Mouse (Mus musculus): ENCODE measurements around the gene Nfkbid. TPM values are rescaled to one million over a fixed set of nuclear protein-coding genes. Genes with fewer than 3 reads are reported as not detected.
A peak's percentile ranks its signal among the peaks of the same experiment; 100 is the strongest.
"Not testable (repeated sequence)": the region's sequence is repeated elsewhere in the genome, so short reads cannot be mapped to it uniquely, and the experiment has no call there.

Gene Nfkbid
- total RNA-seq, 2 experiments from 2014 or later = 2.1 to 3.0 TPM

DNA sequence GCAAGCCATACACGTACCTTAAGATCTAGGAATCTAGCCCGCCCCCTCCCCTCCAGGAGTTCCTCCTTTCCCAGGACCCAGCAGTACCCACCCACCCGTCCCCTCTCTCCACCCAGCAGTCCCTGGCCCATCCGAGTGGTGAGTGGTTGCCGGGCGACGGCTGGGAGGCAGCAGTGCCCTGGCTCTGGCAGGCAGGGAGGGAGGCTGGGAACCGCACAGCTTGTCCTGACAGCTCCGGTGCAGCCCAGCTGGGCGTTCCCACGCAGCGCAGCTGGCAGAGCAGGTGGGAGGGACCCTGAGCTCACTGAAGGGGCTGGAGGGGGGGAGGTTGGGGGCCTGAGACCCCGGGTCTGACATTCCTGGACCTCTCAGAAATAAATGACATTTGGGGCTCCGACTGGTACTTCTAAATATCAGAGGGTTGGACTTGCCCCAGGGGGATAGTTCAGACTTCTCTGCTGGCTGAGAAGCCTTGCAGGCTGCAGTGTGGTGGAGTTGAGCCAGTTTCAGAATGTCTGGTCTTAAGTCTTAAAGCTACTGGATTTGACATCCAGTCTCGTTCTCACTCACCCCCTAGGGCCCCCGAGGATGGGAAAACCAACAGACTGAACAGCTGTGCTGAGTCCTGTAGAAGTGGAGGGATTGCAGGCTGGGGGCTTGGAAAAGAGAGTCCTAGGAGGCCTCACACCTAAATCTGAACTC lies 36.2 kb downstream of the Nfkbid start, which contains the start of the genes Kirrel2 and Nphs1:
Gene Kirrel2 (minus strand): TSS at position 62 of the 702 bp plus-strand sequence.
Gene Nphs1 (plus strand): TSS at position 687 of the 702 bp plus-strand sequence.
- intact Hi-C loops (cut with DNase I) = no loop called here
- peak; percentile 85 for DNase-seq

DNA sequence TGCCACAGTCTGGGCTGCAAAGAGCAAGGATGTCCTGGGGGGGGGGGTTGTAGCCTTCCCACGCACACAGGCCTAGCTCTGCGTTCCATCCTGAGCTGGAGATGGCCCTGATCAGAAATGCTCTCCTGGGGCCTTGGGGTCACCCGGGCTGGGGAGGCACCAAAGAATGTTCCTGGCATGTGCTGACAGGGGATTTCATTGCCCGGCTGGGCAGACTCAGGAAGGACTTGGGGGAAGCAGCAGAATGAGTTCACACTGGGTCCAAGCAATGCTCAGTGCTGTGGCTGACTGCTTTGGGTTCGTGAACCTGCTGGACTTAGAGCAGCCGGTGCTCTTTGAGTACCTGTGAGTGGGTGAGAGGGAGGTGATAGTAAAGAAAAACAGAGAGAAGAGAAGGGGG lies 38.0 kb downstream of the Nfkbid start:
- intact Hi-C loops (cut with DNase I) = no loop called here
- no peak for DNase-seq

GRCm38 (mm10) chr7:30463568-30463967 lies 42.0 kb downstream of the Nfkbid start:
- DNase-seq = no peak
- intact Hi-C loops (cut with DNase I) = no loop called here

GRCm38 (mm10) chr7:30463996-30464395 lies 42.5 kb downstream of the Nfkbid start:
- intact Hi-C loops (cut with DNase I) = no loop called here
- DNase-seq = no peak

DNA sequence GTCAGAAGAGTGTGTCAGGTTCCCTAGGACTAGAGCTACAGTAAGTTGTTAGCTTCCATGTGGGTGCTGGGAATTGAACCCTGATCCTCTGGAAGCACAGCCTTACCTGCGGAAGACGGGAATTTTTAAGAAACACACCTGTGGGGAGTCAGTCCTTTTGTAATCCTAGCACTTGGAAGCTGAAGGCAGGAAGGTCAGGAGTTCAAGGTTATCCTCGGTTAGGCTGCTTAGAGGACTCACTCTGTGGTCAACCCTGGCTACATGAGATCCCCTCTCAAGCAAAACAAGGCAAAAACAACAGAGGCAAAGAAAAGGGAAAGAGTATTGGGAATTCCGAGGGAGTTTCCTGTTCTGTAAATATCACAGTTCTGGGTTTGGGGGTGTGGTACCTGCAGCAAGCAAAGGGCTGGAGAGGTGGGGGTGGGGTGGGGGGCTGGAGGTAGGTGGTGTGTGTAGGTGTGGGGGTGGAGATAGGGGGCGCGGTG lies 43.3 kb downstream of the Nfkbid start:
- DNase-seq = no peak
- intact Hi-C loops (cut with DNase I) = no loop called here

DNA sequence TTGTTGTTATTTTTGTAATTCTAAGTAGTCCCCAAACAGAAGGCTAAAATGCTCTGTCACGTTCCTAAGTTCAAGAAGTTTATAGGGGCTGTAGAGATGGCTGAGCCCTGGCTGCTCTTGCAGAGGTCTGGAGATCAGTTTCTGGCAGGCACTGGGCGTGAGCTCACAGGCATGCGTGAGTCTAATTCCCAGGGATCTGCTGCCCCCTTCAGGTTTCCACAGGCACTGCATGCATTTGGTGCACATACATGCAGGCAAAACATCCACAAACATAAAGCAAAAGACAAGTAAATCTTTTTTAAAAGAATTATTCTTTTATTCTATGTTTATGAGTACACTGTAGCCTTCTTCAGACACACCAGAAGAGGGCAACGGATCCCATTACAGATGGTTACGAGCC lies 50.9 kb downstream of the Nfkbid start:
- intact Hi-C loops (cut with DNase I) = no loop called here
- peak; percentile 76 for DNase-seq

GRCm38 (mm10) chr7:30474999-30475398 lies 53.5 kb downstream of the Nfkbid start:
- intact Hi-C loops (cut with DNase I) = loop anchor here (5.0 kb wide), 1 partner anchor 33 kb away; no protein-coding TSS in a partner anchor
- DNase-seq = no peak

DNA sequence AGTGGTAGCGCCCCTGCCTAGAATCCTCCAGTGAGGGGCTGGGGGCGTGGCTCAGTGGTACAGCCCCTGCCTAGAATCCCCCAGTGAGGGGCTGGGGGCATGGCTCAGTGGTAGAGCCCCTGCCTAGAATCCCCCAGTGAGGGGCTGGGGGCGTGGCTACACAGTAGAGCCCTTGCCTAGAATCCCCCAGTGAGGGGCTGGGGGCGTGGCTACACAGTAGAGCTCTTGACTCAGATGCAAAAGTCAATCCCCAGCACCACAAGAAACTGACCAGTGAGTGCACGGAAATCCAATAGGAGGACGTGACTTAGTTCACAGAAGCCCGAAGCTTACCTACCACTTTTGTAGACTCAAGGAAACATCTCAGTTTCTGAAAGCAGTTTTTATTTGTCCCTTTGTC lies 54.6 kb downstream of the Nfkbid start:
- DNase-seq = not testable (repeated sequence)

DNA sequence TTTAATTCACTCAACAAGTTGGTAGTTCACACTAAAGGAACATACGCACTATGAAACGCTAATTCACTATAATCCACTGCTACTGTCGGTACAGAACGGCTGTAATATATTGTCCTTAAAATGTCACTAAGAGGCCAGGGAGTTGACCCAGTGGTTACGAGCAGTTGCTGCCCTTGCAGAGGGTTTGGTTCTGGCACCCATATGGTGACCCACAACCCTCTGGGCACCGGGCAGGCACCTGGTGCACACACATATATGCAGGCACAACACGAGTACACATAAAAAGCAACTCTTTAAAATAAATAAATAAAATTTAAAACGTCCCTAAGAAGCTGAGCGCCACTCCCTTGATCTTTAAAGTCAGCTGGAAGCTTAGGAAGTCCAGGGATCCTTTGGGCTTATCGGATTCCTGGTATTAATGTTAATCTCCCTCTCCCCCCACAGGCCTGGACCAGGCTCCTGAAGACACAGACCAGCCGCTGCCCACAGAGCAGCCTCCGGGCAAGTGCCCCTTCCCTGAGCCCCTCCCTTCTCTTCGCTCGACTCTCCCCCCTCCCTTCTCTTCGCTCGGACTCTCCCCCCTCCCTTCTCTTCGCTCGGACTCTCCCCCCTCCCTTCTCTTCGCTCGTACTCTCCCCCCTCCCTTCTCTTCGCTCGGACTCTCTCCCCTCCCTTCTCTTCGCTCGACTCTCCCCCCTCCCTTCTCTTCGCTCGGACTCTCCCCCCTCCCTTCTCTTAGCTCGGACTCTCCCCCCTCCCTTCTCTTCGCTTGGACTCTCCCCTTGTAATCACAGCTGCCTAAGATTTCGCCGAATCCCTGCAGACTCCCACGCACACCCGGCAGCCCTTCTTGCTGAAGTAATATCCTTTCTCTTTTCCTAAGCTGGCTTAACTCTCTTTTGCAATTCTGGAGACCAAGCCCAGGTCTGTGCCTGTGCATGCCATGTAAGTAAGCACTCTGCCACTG lies 56.2 kb downstream of the Nfkbid start:
- DNase-seq = peak; percentile 47
- intact Hi-C loops (cut with DNase I) = loop anchor here (5.0 kb wide), 1 partner anchor 35 kb away; no protein-coding TSS in a partner anchor

More for the DNA sequence above, 54.6 kb downstream of the Nfkbid start:
- intact Hi-C loops (cut with DNase I) = loop anchor here (5.0 kb wide), 1 partner anchor 34 kb away; no protein-coding TSS in a partner anchor

Other genes with a start within 250 kb of the Nfkbid start
- gene Cox7a1, start 237.6 kb upstream of the Nfkbid start, total RNA-seq (2021) = 1 to 10 TPM; 1.5 to 2.0 TPM
- gene Capns1, start 222.9 kb upstream of the Nfkbid start, total RNA-seq (2021) = 100 to 1,000 TPM; 193 to 198 TPM
- 10 to 100 TPM; 94.9 to 96.9 TPM for gene Polr2i, start 189.8 kb upstream of the Nfkbid start, total RNA-seq (2021)
- 100 to 1,000 TPM; 229 to 238 TPM for gene Tbcb, start 189.5 kb upstream of the Nfkbid start, total RNA-seq (2021)
- gene Ovol3, start 186.0 kb upstream of the Nfkbid start, total RNA-seq (2021) = not detected
- gene Thap8, start 141.6 kb upstream of the Nfkbid start, total RNA-seq (2021) = under 1 TPM; 0.40 to 0.54 TPM
- 1 to 10 TPM; 5.0 to 5.5 TPM for gene Wdr62, start 141.3 kb upstream of the Nfkbid start, total RNA-seq (2021)
- gene Clip3, start 130.0 kb upstream of the Nfkbid start, total RNA-seq (2021) = 100 to 1,000 TPM; 403 to 414 TPM
- gene Alkbh6, start 113.0 kb upstream of the Nfkbid start, total RNA-seq (2021) = 10 to 100 TPM; 42.0 to 44.2 TPM
- 1 to 10 TPM; 6.9 to 8.3 TPM for gene Syne4, start 106.9 kb upstream of the Nfkbid start, total RNA-seq (2021)
- under 1 TPM; 0.58 to 0.66 TPM for gene E130208F15Rik, start 100.0 kb upstream of the Nfkbid start, total RNA-seq (2021)
- gene Sdhaf1, start 97.8 kb upstream of the Nfkbid start, total RNA-seq (2021) = 1 to 10 TPM; 7.1 to 7.4 TPM
- 10 to 100 TPM; 46.3 to 50.7 TPM for gene Lrfn3, start 59.0 kb upstream of the Nfkbid start, total RNA-seq (2021)
- 10 to 100 TPM; 10.4 to 11.0 TPM for gene Tyrobp, start 8.0 kb upstream of the Nfkbid start, total RNA-seq (2021)
- not detected for gene Hcst, start 1.9 kb upstream of the Nfkbid start, total RNA-seq (2021)
- 100 to 1,000 TPM; 739 to 767 TPM for gene Aplp1, start 23.8 kb downstream of the Nfkbid start, total RNA-seq (2021)
- under 1 TPM; 0.26 to 0.56 TPM for gene Kirrel2, start 36.0 kb downstream of the Nfkbid start, total RNA-seq (2021)
- under 1 TPM in 1 of 2 experiments, not detected in 1; 0.08 TPM for gene Nphs1, start 36.6 kb downstream of the Nfkbid start, total RNA-seq (2021)
- under 1 TPM in 1 of 2 experiments, not detected in 1; 0.66 TPM for gene Prodh2, start 71.9 kb downstream of the Nfkbid start, total RNA-seq (2021)
- gene Arhgap33, start 113.3 kb downstream of the Nfkbid start, total RNA-seq (2021) = 100 to 1,000 TPM; 356 to 358 TPM
- 1 to 10 TPM; 4.7 to 5.5 TPM for gene Hspb6, start 130.4 kb downstream of the Nfkbid start, total RNA-seq (2021)
- gene Proser3, start 130.6 kb downstream of the Nfkbid start, total RNA-seq (2021) = 10 to 100 TPM in 1 of 2 experiments, 1 to 10 TPM in 1; 7.6 to 10.1 TPM
- 10 to 100 TPM; 29.6 to 34.6 TPM for gene Lin37, start 138.1 kb downstream of the Nfkbid start, total RNA-seq (2021)
- 10 to 100 TPM; 50.6 to 56.7 TPM for gene U2af1l4, start 141.6 kb downstream of the Nfkbid start, total RNA-seq (2021)
- gene Gm49396, start 141.6 kb downstream of the Nfkbid start, total RNA-seq (2021) = 1 to 10 TPM; 5.9 to 6.3 TPM
- 10 to 100 TPM; 78.5 to 81.4 TPM for gene Psenen, start 141.9 kb downstream of the Nfkbid start, total RNA-seq (2021)
- gene Igflr1, start 143.7 kb downstream of the Nfkbid start, total RNA-seq (2021) = 1 to 10 TPM; 3.1 to 3.6 TPM
- gene Kmt2b, start 167.0 kb downstream of the Nfkbid start, total RNA-seq (2021) = 10 to 100 TPM; 69.9 to 79.7 TPM
- gene Zbtb32, start 177.2 kb downstream of the Nfkbid start, total RNA-seq (2021) = not detected
- gene Upk1a, start 191.1 kb downstream of the Nfkbid start, total RNA-seq (2021) = under 1 TPM; 0.24 to 0.54 TPM
- gene Cox6b1, start 204.4 kb downstream of the Nfkbid start, total RNA-seq (2021) = 100 to 1,000 TPM; 573 to 579 TPM
- gene Etv2, start 214.1 kb downstream of the Nfkbid start, total RNA-seq (2021) = not detected
- 10 to 100 TPM; 81.9 TPM for gene Rbm42, start 228.6 kb downstream of the Nfkbid start, total RNA-seq (2021)
- 10 to 100 TPM; 12.7 to 13.3 TPM for gene Haus5, start 243.3 kb downstream of the Nfkbid start, total RNA-seq (2021)
- gene Pmis2, start 249.9 kb downstream of the Nfkbid start, total RNA-seq (2021) = not detected

All from left cerebral cortex, postnatal 4 days (tissue).